8 mouse cellular contexts compared by ENCODE assay signal in the genomic region with DNA sequence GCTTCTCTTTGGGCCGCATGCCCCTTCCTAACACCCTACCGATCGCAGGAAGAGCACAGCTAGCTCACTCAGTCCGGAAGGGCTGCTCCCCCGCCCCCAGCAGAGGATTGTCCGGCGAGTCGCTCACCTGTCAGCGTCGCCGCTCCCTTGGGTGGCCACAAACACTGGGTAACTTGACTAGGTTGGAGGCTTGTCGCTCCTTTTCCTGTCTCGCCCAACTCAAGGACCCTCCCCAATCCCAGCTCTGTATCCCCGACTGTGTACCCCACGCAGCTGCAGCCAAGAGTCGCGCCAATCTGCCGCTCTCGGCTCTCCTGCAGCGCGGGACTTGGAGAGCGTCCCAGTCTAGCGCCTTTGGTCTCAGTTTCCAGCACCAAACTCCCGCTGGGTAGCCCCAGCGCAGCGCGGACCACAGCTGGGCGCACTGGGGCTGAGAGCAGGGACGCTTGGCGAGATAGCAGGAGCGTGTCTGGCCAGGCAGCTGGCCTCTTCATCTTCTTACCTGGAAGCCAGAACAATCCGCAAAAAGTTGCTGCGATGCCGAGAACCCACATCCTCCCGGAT. TPM values are rescaled to one million over a fixed set of nuclear protein-coding genes. Genes with fewer than 3 reads are reported as not detected.
DNase-seq lines count a peak whose midpoint lies in the region; ATAC-seq and TF ChIP-seq lines count a peak whose summit lies in the region.

No protein-coding gene starts in this region.

- no peak for TF ChIP-seq EP300 in lung, postnatal 0 days (IDR thresholded peaks at IDR 0.05)

- no peak overlapping the region for H3K27ac ChIP-seq in heart, embryonic 13.5 days (replicated peaks)
- H3K27ac ChIP-seq in lung, postnatal 0 days (ENCODE audit: low read length), result no peak overlapping the region
- H3K27ac ChIP-seq in small intestine, adult 2 months (ENCODE audit: insufficient read depth, low read depth, low read length), result no peak overlapping the region

- DNase-seq in layer of hippocampus, adult 11-12 months (ENCODE audit: low spot score), result peak; percentile 22
- no peak for DNase-seq in layer of hippocampus, adult 9-10 months (ENCODE audit: low spot score)
- DNase-seq in embryo, embryonic 10.5 days (ENCODE audit: low spot score), result peak; percentile 38
- DNase-seq in layer of hippocampus, adult 9-11 months, result peak; percentile 24
- DNase-seq in lung, postnatal 0 days (ENCODE audit: low spot score), result no peak
- no peak for DNase-seq in B cell, adult 2 months

- no peaks in the 10 kb centered on the region for H3K36me3 ChIP-seq in heart, embryonic 13.5 days
- no peaks in the 10 kb centered on the region; the same call in 1 of the 2 replicates for H3K36me3 ChIP-seq in lung, postnatal 0 days (ENCODE audit: insufficient read depth, low read length)
- no peaks in the 10 kb centered on the region for H3K36me3 ChIP-seq in small intestine, adult 2 months (ENCODE audit: control insufficient read depth, insufficient read depth, low read length)

- H3K4me3 ChIP-seq in heart, embryonic 13.5 days, result peak overlapping the region; percentile 58
- peak overlapping the region; percentile 37 for H3K4me3 ChIP-seq in lung, postnatal 0 days (ENCODE audit: low read depth, low read length)
- peak overlapping the region; percentile 51 for H3K4me3 ChIP-seq in small intestine, adult 2 months (ENCODE audit: low read depth, low read length)

- peaks cover 67% of the 10 kb centered on the region for H3K27me3 ChIP-seq in heart, embryonic 13.5 days (replicated peaks)
- 0 out of 2 replicates have a peak, but pooled peaks cover 11% of the 10 kb centered on the region for H3K27me3 ChIP-seq in lung, postnatal 0 days (replicated peaks; ENCODE audit: insufficient read depth, low read length)
- H3K27me3 ChIP-seq in small intestine, adult 2 months (ENCODE audit: control insufficient read depth, insufficient read depth, low read length), result peaks cover 24% of the 10 kb centered on the region

- WGBS in heart, embryonic 13.5 days, result under 1% methylated on average over 35 of the region's 35 CpGs
- under 1% methylated on average over 35 of the region's 35 CpGs for WGBS in lung, postnatal 0 days
- WGBS in small intestine, adult 2 months, result 1% methylated on average over 35 of the region's 35 CpGs

- peak overlapping the region; percentile 98 for H3K4me2 ChIP-seq in heart, embryonic 13.5 days
- H3K4me2 ChIP-seq in lung, postnatal 0 days (replicated peaks; ENCODE audit: low read depth, low read length), result peak overlapping the region; percentile 74

- no peak for ATAC-seq in heart, embryonic 13.5 days (ENCODE audit: extremely low read depth, insufficient number of reproducible peaks, low FRiP score, low TSS enrichment)
- ATAC-seq in lung, postnatal 0 days, result peak; percentile 18

- no peak for TF ChIP-seq CTCF in lung, postnatal 0 days (IDR thresholded peaks at IDR 0.05)
- TF ChIP-seq CTCF in small intestine, adult 2 months (IDR thresholded peaks at IDR 0.05; ENCODE audit: extremely low read depth, insufficient read length, insufficient replicate concordance, low read depth, low read length), result no peak

- H3K9ac ChIP-seq in heart, embryonic 13.5 days, result peak overlapping the region; percentile 73
- H3K9ac ChIP-seq in lung, postnatal 0 days (replicated peaks; ENCODE audit: low read depth), result no peak overlapping the region

- peaks cover 27% of the 10 kb centered on the region for H3K4me1 ChIP-seq in heart, embryonic 13.5 days
- H3K4me1 ChIP-seq in lung, postnatal 0 days (ENCODE audit: insufficient read depth, low read depth, low read length), result no peaks in the 10 kb centered on the region
- 0 out of 2 replicates have a peak, but pooled peaks cover 7% of the 10 kb centered on the region for H3K4me1 ChIP-seq in small intestine, adult 2 months (ENCODE audit: control insufficient read depth, insufficient read depth, insufficient read length, low read length)

- TF ChIP-seq POLR2A in small intestine, adult 2 months (IDR thresholded peaks at IDR 0.05; ENCODE audit: low read depth, low read length), result no peak

- H3K9me3 ChIP-seq in heart, embryonic 13.5 days, result no peaks in the 10 kb centered on the region
- no peaks in the 10 kb centered on the region for H3K9me3 ChIP-seq in lung, postnatal 0 days (ENCODE audit: low read length)

RNA-seq across cellular contexts. Expression of gene Lypd1, which starts 1.5 kb away (rescaled TPM):
- 0.83 and 1.3 TPM in 2 replicates for polyA plus RNA-seq in heart, embryonic 13.5 days (2015; fragmentation: Nextera tagmentation; extraction: Ambion mirVana)
- 0.20 and 0.51 TPM in 2 replicates for polyA plus RNA-seq in lung, postnatal 0 days (2015; fragmentation: Nextera tagmentation; extraction: Ambion mirVana)
- 0.35 and 0.53 TPM in 2 replicates for polyA plus RNA-seq in small intestine, adult 2 months (2012; rRNA removed)

Comparison
In these comparisons a context has a peak if more than half of its experiments do, and no peak if none do; other contexts are left out.
1. DNase-seq: peak in layer of hippocampus, adult 11-12 months (single experiment), embryo, embryonic 10.5 days (single experiment) and layer of hippocampus, adult 9-11 months (single experiment); none in layer of hippocampus, adult 9-10 months (single experiment), lung, postnatal 0 days (single experiment) and B cell, adult 2 months (0 of 2).
2. Peak in every context shown above with its lines, with median percentiles within 50 percentile points of each other: H3K4me3 ChIP-seq.